Mouse (Mus musculus): Measurements from ENCODE around the gene Cdkal1. TPM values are rescaled to one million over a fixed set of nuclear protein-coding genes. Genes with fewer than 3 reads are reported as not detected.

Cdkal1 gene
- polyA plus RNA-seq, 1 experiment from 2014 or later: 31.8 TPM

DNA sequence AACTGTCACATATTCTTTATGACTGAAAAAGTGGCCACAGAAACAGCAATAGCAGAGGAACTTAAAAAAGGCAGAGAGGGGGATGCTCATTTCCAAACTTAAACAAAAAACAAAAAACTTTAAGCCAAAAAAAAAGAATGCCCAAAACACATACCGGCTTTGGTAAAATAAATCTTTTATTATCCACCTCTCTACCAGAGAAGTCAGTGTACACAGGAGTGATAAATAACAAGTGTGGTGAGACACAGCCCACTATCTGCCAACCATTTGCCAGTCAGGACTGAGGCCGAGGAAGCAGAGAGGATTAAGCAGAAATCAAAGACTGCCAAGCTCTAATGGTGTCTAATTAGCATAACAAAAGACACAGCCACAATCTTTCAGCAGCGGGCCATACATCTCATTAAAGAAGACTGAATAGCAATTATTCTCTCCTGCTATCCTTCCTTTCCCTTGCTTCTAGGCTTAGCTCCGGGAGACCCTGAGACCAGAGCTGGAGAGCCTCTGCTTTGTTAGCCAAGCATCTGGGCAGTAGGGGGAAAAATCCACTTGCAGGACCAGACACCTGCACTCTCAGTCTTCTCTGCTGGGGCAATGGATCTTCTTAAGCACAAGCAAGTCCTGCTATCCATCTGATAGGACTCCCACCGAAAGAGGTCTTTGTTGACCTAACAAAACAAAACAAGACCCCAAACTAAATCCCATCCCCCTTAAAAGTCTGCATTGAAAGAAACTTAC, 484.6 kb downstream of the Cdkal1 start:
- peaks cover 4% of the 10 kb centered on the region; the same call in 1 of the 2 replicates for H3K4me1 ChIP-seq
- WGBS: 29% methylated on average over 5 of the region's 5 CpGs
- no peak overlapping the region for H3K27ac ChIP-seq
- H3K9me3 ChIP-seq: no peaks in the 10 kb centered on the region
- no peak for ATAC-seq (ENCODE audit: insufficient number of reproducible peaks, low FRiP score, low TSS enrichment, low read depth)
- H3K27me3 ChIP-seq: no peaks in the 10 kb centered on the region
- H3K9ac ChIP-seq: no peak overlapping the region
- no peak overlapping the region for H3K4me2 ChIP-seq
- H3K36me3 ChIP-seq: no peaks in the 10 kb centered on the region
- no peak overlapping the region for H3K4me3 ChIP-seq

DNA sequence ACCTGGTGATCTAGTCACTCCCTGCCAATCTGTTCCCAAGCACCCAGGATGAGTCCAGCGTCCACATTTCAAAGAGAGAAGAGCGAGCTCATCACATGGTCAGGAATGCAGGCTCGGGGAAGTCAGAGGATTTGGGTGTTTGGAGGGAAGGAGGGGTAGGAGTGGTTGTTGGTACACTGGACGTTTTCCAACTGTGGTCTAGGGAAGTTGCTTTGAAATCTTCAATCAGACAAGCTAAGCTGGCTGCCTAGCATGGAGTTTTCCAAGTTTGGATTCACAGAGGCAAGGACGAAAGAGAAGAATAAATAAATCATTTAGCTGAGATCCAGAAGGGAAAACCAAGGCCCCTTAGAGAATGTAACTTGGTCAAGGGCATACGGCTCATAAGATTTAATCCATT, 486.7 kb downstream of the Cdkal1 start:
- no peak overlapping the region for H3K4me3 ChIP-seq
- H3K9ac ChIP-seq: no peak overlapping the region
- peaks cover 11% of the 10 kb centered on the region for H3K4me1 ChIP-seq
- ATAC-seq (ENCODE audit: insufficient number of reproducible peaks, low FRiP score, low TSS enrichment, low read depth): no peak
- no peak overlapping the region for H3K27ac ChIP-seq
- H3K27me3 ChIP-seq: no peaks in the 10 kb centered on the region
- WGBS: 58% methylated on average over 6 of the region's 6 CpGs
- no peaks in the 10 kb centered on the region for H3K9me3 ChIP-seq
- H3K36me3 ChIP-seq: no peaks in the 10 kb centered on the region
- no peak overlapping the region for H3K4me2 ChIP-seq

DNA sequence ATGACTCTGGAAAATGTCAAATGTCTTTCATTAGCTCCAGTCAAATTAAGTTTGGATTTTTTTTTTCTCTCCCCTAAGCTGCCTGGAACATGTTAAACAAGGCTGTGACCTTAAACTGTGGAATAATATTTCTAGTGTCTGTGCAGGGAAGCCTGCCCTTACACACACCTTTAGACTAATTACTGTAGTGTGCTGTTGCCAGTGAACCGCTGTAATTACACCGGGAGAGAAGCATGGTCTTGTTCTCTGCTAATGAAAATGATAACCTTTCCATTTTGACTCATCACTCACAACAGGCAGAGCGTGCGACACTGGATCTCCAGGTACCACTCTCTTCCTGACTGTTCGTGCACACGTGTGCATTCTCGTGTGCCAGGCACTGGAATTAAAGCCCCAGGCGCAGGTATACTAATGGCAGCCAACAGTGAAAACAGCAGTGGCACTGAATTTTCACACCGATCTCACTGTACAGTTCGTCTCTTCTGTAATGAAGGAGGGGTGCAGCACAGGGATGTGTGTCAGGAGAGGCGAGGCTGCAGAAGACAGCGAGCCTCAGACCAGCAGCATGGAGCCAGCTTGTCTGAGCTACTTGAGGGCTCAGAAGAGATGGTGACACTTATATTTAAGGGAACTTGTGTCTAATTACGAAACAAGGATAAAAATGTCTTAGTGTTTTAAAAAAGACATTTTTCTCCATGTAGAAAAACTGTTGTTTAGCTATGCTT, 490.4 kb downstream of the Cdkal1 start:
- Histone ChIP-seq H3K4me3 (no peak overlapping the region), H3K9ac (no peak overlapping the region), H3K4me1 (peaks cover 8% of the 10 kb centered on the region), H3K9me3 (no peaks in the 10 kb centered on the region), H3K27me3 (no peaks in the 10 kb centered on the region), H3K36me3 (no peaks in the 10 kb centered on the region), H3K27ac (no peak overlapping the region), H3K4me2 (no peak overlapping the region)
- ATAC-seq (ENCODE audit: insufficient number of reproducible peaks, low FRiP score, low TSS enrichment, low read depth): no peak
- WGBS: 50% methylated on average over 13 of the region's 13 CpGs

DNA sequence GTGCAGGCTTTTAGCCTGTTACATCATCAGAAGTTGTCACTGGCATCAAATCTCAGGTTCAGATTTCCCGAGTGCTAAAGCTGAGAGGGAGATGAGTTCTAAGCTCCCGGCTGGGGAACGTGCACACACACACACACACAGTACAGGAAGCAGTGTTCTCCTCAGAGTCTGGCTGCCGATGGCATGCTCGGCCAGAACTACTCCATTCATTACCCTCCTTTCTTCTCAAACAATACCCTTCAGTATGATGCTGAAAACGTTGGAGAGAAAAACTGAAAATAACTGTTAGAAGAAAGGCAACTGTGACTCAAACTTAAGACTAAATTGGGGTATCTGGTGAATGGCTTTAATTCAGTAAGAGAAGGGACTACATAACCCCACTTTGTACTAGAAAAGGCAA, 491.5 kb downstream of the Cdkal1 start:
- no peaks in the 10 kb centered on the region for H3K36me3 ChIP-seq
- H3K4me1 ChIP-seq: peaks cover 8% of the 10 kb centered on the region
- no peak overlapping the region for H3K9ac ChIP-seq
- no peak overlapping the region for H3K4me2 ChIP-seq
- no peaks in the 10 kb centered on the region for H3K9me3 ChIP-seq
- no peaks in the 10 kb centered on the region for H3K27me3 ChIP-seq
- H3K27ac ChIP-seq: no peak overlapping the region
- WGBS: 45% methylated on average over 6 of the region's 6 CpGs
- no peak for ATAC-seq (ENCODE audit: insufficient number of reproducible peaks, low FRiP score, low TSS enrichment, low read depth)
- H3K4me3 ChIP-seq: no peak overlapping the region

DNA sequence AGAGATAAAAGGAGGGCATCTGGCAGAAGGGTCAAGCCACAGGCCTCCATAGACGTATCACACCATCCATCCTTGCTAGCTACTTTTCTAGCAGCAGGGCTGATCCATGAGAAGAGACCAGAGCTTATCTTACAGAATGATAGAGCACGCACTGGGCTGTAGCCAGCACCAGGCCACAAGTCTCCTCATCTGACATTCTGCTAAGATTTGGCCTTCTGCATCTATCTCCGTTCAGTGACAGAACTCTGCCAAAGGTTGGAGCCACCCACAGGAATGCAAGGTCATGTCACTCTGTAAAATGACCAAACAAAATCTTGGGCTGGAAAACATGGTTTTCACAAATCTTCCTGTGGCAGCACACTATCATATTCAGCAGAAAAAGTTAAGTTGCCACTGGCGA, 493.6 kb downstream of the Cdkal1 start:
- 82% methylated on average over 4 of the region's 4 CpGs for WGBS

DNA sequence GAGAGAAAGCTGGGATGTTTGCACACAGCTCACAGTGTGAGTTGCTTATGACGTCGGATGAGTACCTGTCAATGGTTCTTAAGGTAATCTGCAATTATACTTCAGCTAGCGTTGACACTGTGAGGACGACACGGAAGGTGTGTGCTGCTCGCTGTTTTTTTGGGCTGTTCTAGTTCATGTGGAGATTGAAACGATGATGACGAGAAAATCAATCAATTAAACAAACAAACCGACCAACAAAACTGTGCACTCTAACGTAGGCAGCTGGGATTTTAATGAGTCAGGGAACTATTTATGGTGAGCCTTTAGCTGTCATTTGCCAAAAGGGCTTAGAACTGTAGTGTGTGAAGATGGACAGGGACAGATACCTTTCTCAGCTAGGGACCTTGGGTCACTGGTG, 494.6 kb downstream of the Cdkal1 start:
- Histone ChIP-seq H3K27me3 (no peaks in the 10 kb centered on the region), H3K4me3 (no peak overlapping the region), H3K27ac (no peak overlapping the region), H3K4me2 (no peak overlapping the region), H3K4me1 (peaks cover 17% of the 10 kb centered on the region), H3K9me3 (no peaks in the 10 kb centered on the region), H3K36me3 (no peaks in the 10 kb centered on the region), H3K9ac (no peak overlapping the region)
- no peak for ATAC-seq (ENCODE audit: insufficient number of reproducible peaks, low FRiP score, low TSS enrichment, low read depth)
- WGBS: 64% methylated on average over 10 of the region's 10 CpGs

More for the DNA sequence above, 493.6 kb downstream of the Cdkal1 start:
- Histone ChIP-seq H3K4me3 (no peak overlapping the region), H3K9me3 (no peaks in the 10 kb centered on the region), H3K27me3 (no peaks in the 10 kb centered on the region), H3K4me1 (peaks cover 8% of the 10 kb centered on the region), H3K36me3 (no peaks in the 10 kb centered on the region), H3K9ac (no peak overlapping the region), H3K27ac (no peak overlapping the region), H3K4me2 (no peak overlapping the region)
- ATAC-seq (ENCODE audit: insufficient number of reproducible peaks, low FRiP score, low TSS enrichment, low read depth): no peak

DNA sequence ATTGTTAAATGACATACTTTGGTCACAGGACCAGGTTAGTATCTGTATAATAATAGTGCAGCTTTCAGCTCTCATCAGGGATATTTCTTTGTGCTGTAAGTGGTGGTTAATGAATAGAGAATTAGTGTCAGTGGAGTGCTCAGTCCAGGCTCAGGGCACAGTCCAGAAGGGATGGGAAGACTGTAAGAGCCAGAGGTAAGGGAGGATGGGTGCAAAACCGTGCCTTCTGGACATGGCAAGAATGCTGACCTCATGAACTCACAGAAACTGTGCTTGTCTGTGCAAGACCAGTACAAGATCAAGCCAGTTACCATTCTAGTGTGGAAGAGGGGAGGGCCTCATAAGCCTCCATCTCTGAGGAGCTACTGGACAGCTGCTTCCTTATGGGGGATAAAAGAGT, 496.1 kb downstream of the Cdkal1 start:
- H3K27ac ChIP-seq: no peak overlapping the region
- no peak overlapping the region for H3K4me3 ChIP-seq
- 68% methylated on average over 1 of the region's 1 CpGs for WGBS
- no peak overlapping the region for H3K4me2 ChIP-seq
- H3K9me3 ChIP-seq: no peaks in the 10 kb centered on the region
- no peaks in the 10 kb centered on the region for H3K27me3 ChIP-seq
- no peak overlapping the region for H3K9ac ChIP-seq
- peaks cover 18% of the 10 kb centered on the region for H3K4me1 ChIP-seq
- no peaks in the 10 kb centered on the region for H3K36me3 ChIP-seq
- no peak for ATAC-seq (ENCODE audit: insufficient number of reproducible peaks, low FRiP score, low TSS enrichment, low read depth)

DNA sequence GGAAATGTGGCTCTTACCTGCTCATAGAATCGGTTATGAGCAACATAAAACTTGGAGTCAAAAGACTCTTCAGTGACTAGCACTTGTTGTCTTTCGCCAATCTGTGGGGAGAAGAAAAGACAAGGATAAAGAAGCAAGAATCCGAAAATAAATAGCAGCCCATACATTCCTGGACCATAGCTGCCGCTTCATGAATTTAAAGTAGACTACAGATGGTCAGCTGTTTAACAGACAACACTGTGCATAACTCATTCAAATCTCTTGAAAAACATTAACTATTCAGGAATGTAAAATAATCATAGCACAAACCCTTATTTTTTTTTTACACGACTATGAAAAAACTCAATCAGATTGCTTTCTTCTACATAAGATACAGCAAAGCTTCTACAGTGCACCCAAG, 498.0 kb downstream of the Cdkal1 start:
- peaks cover 19% of the 10 kb centered on the region for H3K4me1 ChIP-seq
- 88% methylated on average over 5 of the region's 5 CpGs for WGBS
- H3K36me3 ChIP-seq: no peaks in the 10 kb centered on the region
- H3K27ac ChIP-seq: no peak overlapping the region
- no peak overlapping the region for H3K4me2 ChIP-seq
- H3K4me3 ChIP-seq: no peak overlapping the region
- no peaks in the 10 kb centered on the region for H3K27me3 ChIP-seq
- no peaks in the 10 kb centered on the region for H3K9me3 ChIP-seq
- no peak for ATAC-seq (ENCODE audit: insufficient number of reproducible peaks, low FRiP score, low TSS enrichment, low read depth)
- no peak overlapping the region for H3K9ac ChIP-seq

DNA sequence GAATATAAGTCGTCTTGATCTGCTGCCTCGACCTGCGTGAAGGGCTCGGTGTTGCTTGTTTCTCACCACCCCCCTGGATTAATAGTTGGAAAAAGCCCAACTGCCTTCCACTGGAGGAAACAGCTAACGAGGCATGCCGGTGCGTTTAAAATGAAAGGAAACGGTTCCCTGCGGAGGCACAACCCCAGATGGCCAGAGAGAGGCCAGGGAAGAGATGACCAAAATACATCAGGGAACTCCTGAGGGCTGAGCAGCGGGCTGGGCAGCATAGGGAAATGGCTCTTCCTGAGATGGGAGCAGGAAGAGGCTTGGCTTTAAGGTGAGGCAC, 499.4 kb downstream of the Cdkal1 start:
- no peak overlapping the region for H3K9ac ChIP-seq
- H3K4me3 ChIP-seq: no peak overlapping the region
- H3K4me1 ChIP-seq: peaks cover 19% of the 10 kb centered on the region
- WGBS: 31% methylated on average over 10 of the region's 10 CpGs
- no peaks in the 10 kb centered on the region for H3K36me3 ChIP-seq
- H3K9me3 ChIP-seq: no peaks in the 10 kb centered on the region
- H3K27me3 ChIP-seq: no peaks in the 10 kb centered on the region
- no peak for ATAC-seq (ENCODE audit: insufficient number of reproducible peaks, low FRiP score, low TSS enrichment, low read depth)
- no peak overlapping the region for H3K27ac ChIP-seq
- H3K4me2 ChIP-seq: no peak overlapping the region

DNA sequence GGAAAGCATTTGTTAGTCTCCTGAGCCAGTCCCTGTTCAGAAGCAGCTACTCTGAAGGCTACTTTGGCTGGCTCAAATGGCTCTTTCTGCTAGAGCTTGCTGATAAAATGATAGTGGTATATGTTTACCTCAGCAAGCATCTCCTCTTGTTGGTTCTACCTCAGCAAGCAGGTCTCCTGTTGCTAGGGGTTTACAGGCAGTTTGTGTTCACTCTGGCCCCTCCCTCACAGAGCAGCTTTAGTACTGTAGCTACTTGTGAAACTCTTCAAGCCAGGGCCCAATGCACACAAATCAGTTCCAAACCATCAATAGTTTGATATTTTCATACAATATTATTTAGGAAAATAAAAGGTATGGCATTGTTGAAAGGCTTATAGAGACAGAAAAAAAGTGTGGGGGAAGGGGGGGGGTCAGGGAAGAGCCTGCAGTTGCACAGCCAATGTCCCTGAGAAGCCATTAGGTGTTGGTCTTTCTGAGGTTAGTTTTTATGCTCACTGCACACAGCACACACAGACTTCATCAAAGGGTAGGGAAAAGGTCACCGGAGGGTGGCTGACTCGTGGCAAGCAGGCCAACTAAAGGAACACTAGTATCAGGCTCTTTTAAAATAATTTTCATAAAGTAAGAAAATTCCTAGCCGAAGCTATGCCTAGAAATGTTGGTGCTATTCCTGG, 499.9 kb downstream of the Cdkal1 start:
- peaks cover 19% of the 10 kb centered on the region for H3K4me1 ChIP-seq
- no peaks in the 10 kb centered on the region for H3K36me3 ChIP-seq
- H3K9ac ChIP-seq: no peak overlapping the region
- WGBS: 37% methylated on average over 3 of the region's 3 CpGs
- no peak for ATAC-seq (ENCODE audit: insufficient number of reproducible peaks, low FRiP score, low TSS enrichment, low read depth)
- no peaks in the 10 kb centered on the region for H3K27me3 ChIP-seq
- H3K27ac ChIP-seq: no peak overlapping the region
- H3K9me3 ChIP-seq: no peaks in the 10 kb centered on the region
- no peak overlapping the region for H3K4me3 ChIP-seq
- no peak overlapping the region for H3K4me2 ChIP-seq

DNA sequence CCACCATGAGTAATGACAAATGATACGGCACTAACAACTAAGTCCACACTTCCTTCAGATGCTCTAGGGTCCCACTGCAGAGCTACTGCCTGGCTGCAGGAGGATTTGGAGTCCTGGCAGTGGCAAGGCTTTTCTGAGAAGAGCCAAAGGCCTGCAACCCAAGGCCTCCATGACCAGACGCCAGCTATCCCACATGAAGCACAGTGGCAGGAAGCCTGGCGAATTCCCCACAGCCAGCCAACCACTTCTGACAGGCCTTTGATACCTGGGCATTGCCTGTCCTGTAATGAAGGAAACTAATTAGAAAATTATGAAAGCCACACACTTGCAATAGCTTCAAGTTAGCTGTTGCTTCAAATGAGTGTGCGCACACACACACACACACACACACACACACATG, 500.5 kb downstream of the Cdkal1 start:
- H3K36me3 ChIP-seq: no peaks in the 10 kb centered on the region
- ATAC-seq (ENCODE audit: insufficient number of reproducible peaks, low FRiP score, low TSS enrichment, low read depth): no peak
- no peaks in the 10 kb centered on the region for H3K9me3 ChIP-seq
- no peak overlapping the region for H3K27ac ChIP-seq
- 81% methylated on average over 4 of the region's 4 CpGs for WGBS
- H3K4me1 ChIP-seq: peaks cover 19% of the 10 kb centered on the region
- H3K4me2 ChIP-seq: no peak overlapping the region
- H3K9ac ChIP-seq: no peak overlapping the region
- no peak overlapping the region for H3K4me3 ChIP-seq
- H3K27me3 ChIP-seq: no peaks in the 10 kb centered on the region

DNA sequence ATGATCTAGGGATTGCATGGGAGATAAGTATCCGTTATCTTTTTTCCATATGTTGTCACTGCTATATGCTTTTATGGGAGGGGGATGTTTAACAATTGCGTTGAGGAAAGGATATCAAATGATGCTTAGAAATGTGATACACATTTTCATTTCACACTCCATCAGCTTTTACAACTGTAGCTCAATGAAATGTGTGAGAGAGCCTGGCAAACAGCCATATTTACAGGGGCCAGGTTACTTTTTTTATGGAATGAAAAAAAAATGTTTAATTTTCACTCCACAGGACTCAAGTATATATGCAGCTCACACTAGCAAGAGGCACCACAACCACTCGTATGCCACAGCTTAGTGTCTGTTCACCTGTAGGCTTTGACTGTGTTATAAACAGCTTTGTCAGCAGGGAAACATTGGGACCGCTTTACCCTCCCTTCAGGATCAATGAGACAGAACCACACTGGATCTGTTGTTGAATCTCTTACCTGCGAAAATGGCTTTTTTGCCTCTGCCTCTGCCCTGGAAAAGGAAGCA, 501.5 kb downstream of the Cdkal1 start:
- Histone ChIP-seq H3K36me3 (no peaks in the 10 kb centered on the region), H3K4me1 (peaks cover 19% of the 10 kb centered on the region), H3K4me3 (no peak overlapping the region), H3K4me2 (no peak overlapping the region), H3K9me3 (no peaks in the 10 kb centered on the region), H3K27ac (no peak overlapping the region), H3K27me3 (no peaks in the 10 kb centered on the region), H3K9ac (no peak overlapping the region)
- no peak for ATAC-seq (ENCODE audit: insufficient number of reproducible peaks, low FRiP score, low TSS enrichment, low read depth)
- 63% methylated on average over 5 of the region's 5 CpGs for WGBS

All from limb, embryonic 15.5 days (tissue).